Comparison of ENCODE assay signal across 17 mouse cellular contexts in the genomic region with DNA sequence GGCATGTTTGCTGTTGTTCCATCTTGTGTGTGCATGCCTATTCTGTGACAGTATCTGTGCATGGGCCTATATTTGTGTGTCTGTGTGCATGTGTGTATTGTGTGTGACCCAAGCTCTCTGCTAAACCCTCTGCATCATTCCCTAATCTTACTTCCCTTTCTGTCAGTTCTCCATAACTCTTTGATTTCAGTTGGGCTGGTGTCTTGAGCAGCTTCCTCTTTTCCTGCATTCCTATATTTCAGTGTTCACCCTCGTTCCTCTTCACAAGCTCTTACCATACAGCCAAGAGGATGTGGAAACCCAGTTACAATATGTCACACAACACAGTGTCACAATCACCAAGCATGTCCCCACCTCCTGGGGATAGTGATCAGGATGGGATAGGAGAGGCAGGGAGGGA. TPM values are rescaled to one million over a fixed set of nuclear protein-coding genes. Genes with fewer than 3 reads are reported as not detected.
DNase-seq lines count a peak whose midpoint lies in the region; ATAC-seq and TF ChIP-seq lines count a peak whose summit lies in the region.
"Had no signal": no experiment of that assay in that cellular context is flagged by ENCODE, and none has a peak within 500 bp of the region (broad histone marks: within the 10 kb centered on the region; RNA-seq: fewer than 3 reads in every experiment).

No protein-coding gene starts in this region.

- H3K36me3 ChIP-seq in lung, postnatal 0 days (ENCODE audit: insufficient read depth, low read length) = no peaks in the 10 kb centered on the region
- H3K36me3 ChIP-seq in liver, embryonic 16.5 days (ENCODE audit: control insufficient read depth, insufficient read depth) = no peaks in the 10 kb centered on the region
- H3K36me3 ChIP-seq: forebrain, embryonic 15.5 days; hindbrain, embryonic 15.5 days; limb, embryonic 10.5 days; lung, embryonic 15.5 days had no signal

- H3K4me3 ChIP-seq in lung, postnatal 0 days (ENCODE audit: low read depth, low read length) = no peak overlapping the region
- H3K4me3 ChIP-seq in lung, adult 2 months (replicated peaks; ENCODE audit: extremely low read depth, low read depth, low read length) = no peak overlapping the region
- no peak overlapping the region for H3K4me3 ChIP-seq in liver, embryonic 16.5 days (ENCODE audit: low read depth, low read length)
- H3K4me3 ChIP-seq: forebrain, embryonic 15.5 days; hindbrain, embryonic 15.5 days; layer of hippocampus, adult 2 months; limb, embryonic 10.5 days; lung, embryonic 15.5 days had no signal

- ATAC-seq in lung, postnatal 0 days = 0 out of 2 replicates have a peak, but pooled peaks have one; percentile 13
- ATAC-seq in common myeloid progenitor, adult 5-6 weeks (replicated peaks; ENCODE audit: low read depth, poor library complexity, severe bottlenecking) = peak; percentile 55
- ATAC-seq in liver, embryonic 16.5 days (ENCODE audit: low read depth) = no peak
- ATAC-seq: forebrain, embryonic 15.5 days; intestine, embryonic 16.5 days had no signal

- WGBS in lung, postnatal 0 days = 38% methylated on average over 1 of the region's 1 CpGs
- 55% methylated on average over 1 of the region's 1 CpGs for WGBS in lung, adult 2 months
- 21% methylated on average over 1 of the region's 1 CpGs for WGBS in liver, embryonic 16.5 days (ENCODE audit: insufficient replicate concordance)

- H3K27me3 ChIP-seq in lung, postnatal 0 days (replicated peaks; ENCODE audit: insufficient read depth, low read length) = no peaks in the 10 kb centered on the region
- H3K27me3 ChIP-seq in liver, embryonic 16.5 days (ENCODE audit: control insufficient read depth, insufficient read depth, low read depth, low read length) = no peaks in the 10 kb centered on the region
- H3K27me3 ChIP-seq: forebrain, embryonic 15.5 days; hindbrain, embryonic 15.5 days; lung, embryonic 15.5 days had no signal

- no peak for TF ChIP-seq CTCF in lung, postnatal 0 days (IDR thresholded peaks at IDR 0.05)
- TF ChIP-seq CTCF in lung, adult 2 months (IDR thresholded peaks at IDR 0.05; ENCODE audit: insufficient read depth, low read length) = no peak

- TF ChIP-seq EP300 in lung, postnatal 0 days (IDR thresholded peaks at IDR 0.05) = no peak

- no peaks in the 10 kb centered on the region for H3K4me1 ChIP-seq in lung, postnatal 0 days (ENCODE audit: insufficient read depth, low read depth, low read length)
- no peaks in the 10 kb centered on the region; the same call in 1 of the 2 replicates for H3K4me1 ChIP-seq in lung, adult 2 months (ENCODE audit: control insufficient read depth, insufficient read depth, low read length)
- H3K4me1 ChIP-seq in liver, embryonic 16.5 days (ENCODE audit: control insufficient read depth, low read depth, low read length) = peaks cover 92% of the 10 kb centered on the region
- H3K4me1 ChIP-seq: forebrain, embryonic 15.5 days; hindbrain, embryonic 15.5 days; limb, embryonic 10.5 days; lung, embryonic 15.5 days had no signal

- H3K9ac ChIP-seq in lung, postnatal 0 days (replicated peaks; ENCODE audit: low read depth) = no peak overlapping the region
- peak overlapping the region; percentile 6; the same call in 1 of the 2 replicates for H3K9ac ChIP-seq in liver, embryonic 16.5 days (ENCODE audit: low read depth, low read length)
- H3K9ac ChIP-seq: forebrain, embryonic 15.5 days; hindbrain, embryonic 15.5 days; lung, embryonic 15.5 days had no signal

- no peak for TF ChIP-seq POLR2A in lung, adult 2 months (IDR thresholded peaks at IDR 0.05; ENCODE audit: borderline replicate concordance, extremely low read depth, low read depth, low read length)

- H3K9me3 ChIP-seq in lung, postnatal 0 days (ENCODE audit: low read length) = no peaks in the 10 kb centered on the region
- no peaks in the 10 kb centered on the region for H3K9me3 ChIP-seq in liver, embryonic 16.5 days (replicated peaks; ENCODE audit: control insufficient read depth, low read length)
- H3K9me3 ChIP-seq: forebrain, embryonic 15.5 days; hindbrain, embryonic 15.5 days; limb, embryonic 10.5 days; lung, embryonic 15.5 days had no signal

- H3K4me2 ChIP-seq in lung, postnatal 0 days (replicated peaks; ENCODE audit: low read depth, low read length) = no peak overlapping the region
- peak overlapping the region; percentile 17; the same call in 1 of the 2 replicates for H3K4me2 ChIP-seq in liver, embryonic 16.5 days (ENCODE audit: low read depth, low read length)
- H3K4me2 ChIP-seq: forebrain, embryonic 15.5 days; hindbrain, embryonic 15.5 days; lung, embryonic 15.5 days had no signal

- peak; percentile 21 for DNase-seq in lung, postnatal 0 days (ENCODE audit: low spot score)
- DNase-seq in lung, adult 2 months = no peak
- no peak for DNase-seq in left cerebral cortex, adult 8-10 months (ENCODE audit: low spot score in 2 of 2)
- DNase-seq in embryo, embryonic 9.5 days (ENCODE audit: extremely low spot score) = no peak
- no peak for DNase-seq in kidney, postnatal 4 days
- DNase-seq: cerebellum, adult 9-11 months; retina, postnatal 1 day; right cerebral cortex, postnatal 4 days; thymus, postnatal 4 days had no signal

- H3K27ac ChIP-seq in lung, postnatal 0 days (ENCODE audit: low read length) = no peak overlapping the region
- peak overlapping the region; percentile 94 for H3K27ac ChIP-seq in liver, embryonic 16.5 days (ENCODE audit: low read length)
- H3K27ac ChIP-seq: forebrain, embryonic 15.5 days; hindbrain, embryonic 15.5 days; layer of hippocampus, adult 2 months; limb, embryonic 10.5 days; lung, embryonic 15.5 days had no signal

RNA-seq across cellular contexts. Expression of a gene that starts 45.3 kb away (rescaled TPM):
- 1.7 TPM in 2 replicates for polyA plus RNA-seq in lung, postnatal 0 days (2015; fragmentation: Nextera tagmentation; extraction: Ambion mirVana)
- 28.0 and 39.9 TPM in 2 replicates for polyA plus RNA-seq in lung, adult 2 months (2012; rRNA removed)
- 197 and 213 TPM in 2 replicates for total RNA-seq in common myeloid progenitor, adult 5-6 weeks (2017)
- 32.8 and 35.1 TPM in 2 replicates for polyA plus RNA-seq in liver, embryonic 16.5 days (2015; fragmentation: Nextera tagmentation; extraction: Ambion mirVana)
- total RNA-seq in left cerebral cortex, adult 8-10 months (2022) = 1 to 10 TPM; 2.8 to 7.6 (median 6.1) TPM

Comparison
In these comparisons a context has a peak if more than half of its experiments do, and no peak if none do; other contexts are left out.
1. RNA of a gene that starts 45.3 kb away (polyA plus RNA-seq): 32.8 to 35.1 TPM in liver, embryonic 16.5 days and 28.0 to 39.9 TPM in lung, adult 2 months; 1.7 TPM in lung, postnatal 0 days; every median in the first group is over 10 times any median in the second.